Comparison of ENCODE assay signal across 10 mouse cellular contexts in genomic region chr6:146890633-146891032, GRCm38 (mm10). TPM values are rescaled to one million over a fixed set of nuclear protein-coding genes. Genes with fewer than 3 reads are reported as not detected.
DNase-seq lines count a peak whose midpoint lies in the region; ATAC-seq and TF ChIP-seq lines count a peak whose summit lies in the region.
"Had no signal": no experiment of that assay in that cellular context is flagged by ENCODE, and none has a peak within 500 bp of the region (broad histone marks: within the 10 kb centered on the region; RNA-seq: fewer than 3 reads in every experiment).

No protein-coding gene starts in this region.

- H3K4me2 ChIP-seq in heart, embryonic 11.5 days = peak overlapping the region; percentile 86
- peak overlapping the region; percentile 46 for H3K4me2 ChIP-seq in CH12.LX (ENCODE audit: insufficient read depth, low read depth, poor library complexity, severe bottlenecking)
- 0 out of 2 replicates have a peak overlapping the region, but pooled peaks have one; percentile 13 for H3K4me2 ChIP-seq in forebrain, postnatal 0 days (ENCODE audit: low read depth)
- peak overlapping the region; percentile 75 for H3K4me2 ChIP-seq in limb, embryonic 12.5 days

- H3K4me1 ChIP-seq in heart, embryonic 11.5 days (ENCODE audit: control insufficient read depth, insufficient read depth, low read length) = peaks cover 31% of the 10 kb centered on the region
- peaks cover 10 to 55% of the 10 kb centered on the region in 2 experiments; a peak in 3 of 4 replicates for H3K4me1 ChIP-seq in CH12.LX (ENCODE audit: control insufficient read depth in 1 of 2, insufficient read depth in 2 of 2)
- H3K4me1 ChIP-seq in forebrain, postnatal 0 days (ENCODE audit: insufficient read depth) = peaks cover 10% of the 10 kb centered on the region; the same call in 1 of the 2 replicates
- H3K4me1 ChIP-seq in limb, embryonic 12.5 days (replicated peaks) = peaks cover 40% of the 10 kb centered on the region

- no peaks in the 10 kb centered on the region; the same call in 1 of the 2 replicates for H3K79me2 ChIP-seq in CH12.LX (replicated peaks; ENCODE audit: control insufficient read depth, extremely low read depth, insufficient read depth, poor library complexity, severe bottlenecking)

- H3K36me3 ChIP-seq in heart, embryonic 11.5 days (ENCODE audit: control insufficient read depth, insufficient read depth, low read length) = no peaks in the 10 kb centered on the region
- no peaks in the 10 kb centered on the region for H3K36me3 ChIP-seq in CH12.LX (replicated peaks in 1 of 2; ENCODE audit: control insufficient read depth in 1 of 2, insufficient read depth in 1 of 2, low read length in 1 of 2)
- H3K36me3 ChIP-seq in forebrain, postnatal 0 days (ENCODE audit: insufficient read depth) = no peaks in the 10 kb centered on the region
- H3K36me3 ChIP-seq in limb, embryonic 12.5 days = no peaks in the 10 kb centered on the region

- peak overlapping the region; percentile 66; the same call in 1 of the 2 replicates for H3K27ac ChIP-seq in heart, embryonic 11.5 days (ENCODE audit: low read depth, low read length)
- H3K27ac ChIP-seq in CH12.LX (ENCODE audit: insufficient read depth, low read depth) = no peak overlapping the region
- H3K27ac ChIP-seq in forebrain, postnatal 0 days (ENCODE audit: low read depth, low read length) = no peak overlapping the region
- H3K27ac ChIP-seq in limb, embryonic 12.5 days = peak overlapping the region; percentile 7

- TF ChIP-seq EP300 in CH12.LX (IDR thresholded peaks at IDR 0.05; ENCODE audit: low read length) = no peak

- H3K9ac ChIP-seq in heart, embryonic 11.5 days (ENCODE audit: low read depth, low read length) = peak overlapping the region; percentile 50
- no peak overlapping the region; the same call in 1 of the 2 replicates for H3K9ac ChIP-seq in CH12.LX (ENCODE audit: insufficient read depth, low read depth)
- H3K9ac ChIP-seq in forebrain, postnatal 0 days = no peak overlapping the region
- no peak overlapping the region for H3K9ac ChIP-seq in limb, embryonic 12.5 days (replicated peaks)

- ATAC-seq in heart, embryonic 11.5 days (replicated peaks; ENCODE audit: insufficient number of reproducible peaks, low FRiP score, low TSS enrichment) = no peak
- no peak for ATAC-seq in forebrain, postnatal 0 days
- ATAC-seq in limb, embryonic 12.5 days (ENCODE audit: insufficient number of reproducible peaks, insufficient read depth, low FRiP score, low TSS enrichment, low read depth) = no peak

- TF ChIP-seq RAD21 in CH12.LX (IDR thresholded peaks at IDR 0.05; ENCODE audit: low read depth, low read length) = no peak

- in situ Hi-C loops in CH12.LX (cut with MboI; ENCODE audit: low pct_ligation_motif_present, low pct_unique_long_range_greater_than_20kb, low sequenced_read_pairs) = no loop called here

- H3K9me3 ChIP-seq in heart, embryonic 11.5 days (replicated peaks; ENCODE audit: control insufficient read depth, low read length) = no peaks in the 10 kb centered on the region
- no peaks in the 10 kb centered on the region for H3K9me3 ChIP-seq in CH12.LX (replicated peaks; ENCODE audit: low read length)
- no peaks in the 10 kb centered on the region for H3K9me3 ChIP-seq in forebrain, postnatal 0 days (ENCODE audit: low read length)
- no peaks in the 10 kb centered on the region for H3K9me3 ChIP-seq in limb, embryonic 12.5 days

- no peak for DNase-seq in heart, adult 9 months (ENCODE audit: low spot score in 2 of 2)
- DNase-seq in CH12.LX (ENCODE audit: extremely low read depth) = no peak
- no peak for DNase-seq in forebrain, postnatal 0 days
- no peak for DNase-seq in retina, embryonic 14.5 days (ENCODE audit: low spot score)
- no peak for DNase-seq in yolk sac, embryonic 10.5 days (ENCODE audit: low spot score)
- DNase-seq in ovary, postnatal 10 days (ENCODE audit: low spot score) = no peak

- dilution Hi-C loops in CH12.LX (cut with MboI; ENCODE audit: extremely low pct_ligation_motif_present, extremely low pct_unique_long_range_greater_than_20kb, low sequenced_read_pairs) = no loop called here

- no peak for TF ChIP-seq CTCF in CH12.LX (conservative IDR thresholded peaks at IDR 0.05 in 1 of 2, IDR thresholded peaks at IDR 0.05 in 1 of 2; ENCODE audit: low read depth in 2 of 2, low read length in 2 of 2)
- TF ChIP-seq CTCF in forebrain, postnatal 0 days (IDR thresholded peaks at IDR 0.05; ENCODE audit: low read depth) = no peak

- peak overlapping the region; percentile 89 for H3K4me3 ChIP-seq in heart, embryonic 11.5 days (ENCODE audit: low read depth, low read length)
- H3K4me3 ChIP-seq in CH12.LX (replicated peaks in 1 of 3; ENCODE audit: low read depth in 2 of 3, low read length in 2 of 3, poor library complexity in 1 of 3) = peak overlapping the region in 1 of 3 experiments; percentile 24
- H3K4me3 ChIP-seq in forebrain, postnatal 0 days (ENCODE audit: low read depth, low read length) = no peak overlapping the region
- H3K4me3 ChIP-seq in limb, embryonic 12.5 days (replicated peaks) = peak overlapping the region; percentile 81

- TF ChIP-seq POLR2A in CH12.LX (IDR thresholded peaks at IDR 0.05; ENCODE audit: low read depth, low read length) = no peak

- H3K27me3 ChIP-seq in heart, embryonic 11.5 days (ENCODE audit: control insufficient read depth, insufficient read depth, low read length) = no peaks in the 10 kb centered on the region
- no peaks in the 10 kb centered on the region for H3K27me3 ChIP-seq in CH12.LX (replicated peaks)
- no peaks in the 10 kb centered on the region for H3K27me3 ChIP-seq in forebrain, postnatal 0 days (ENCODE audit: insufficient read depth, low read length)
- H3K27me3 ChIP-seq in limb, embryonic 12.5 days = no peaks in the 10 kb centered on the region

TF ChIP-seq in CH12.LX, 34 proteins besides CTCF, POLR2A, EP300 and RAD21:
- no peak for TF ChIP-seq USF2 (conservative IDR thresholded peaks at IDR 0.05; ENCODE audit: low read depth, low read length)
- no peak for TF ChIP-seq MAZ (IDR thresholded peaks at IDR 0.05; ENCODE audit: low read depth, low read length)
- TF ChIP-seq TCF12 (IDR thresholded peaks at IDR 0.05; ENCODE audit: low read depth, low read length) = no peak
- no peak for TF ChIP-seq MXI1 (IDR thresholded peaks at IDR 0.05; ENCODE audit: low read depth, low read length)
- TF ChIP-seq UBTF (IDR thresholded peaks at IDR 0.05; ENCODE audit: low read depth, low read length) = no peak

RNA-seq across cellular contexts. Expression of gene Ppfibp1, which starts 2.3 kb away (rescaled TPM):
- 78.0 and 86.2 TPM in 2 replicates for polyA plus RNA-seq in heart, embryonic 11.5 days (2014; fragmentation: Nextera tagmentation; extraction: Ambion mirVana)
- total RNA-seq in CH12.LX (2012; rRNA removed) (20.9 and 23.4 TPM in 2 replicates), CH12.LX (2014; rRNA removed) (28.2 and 31.4 TPM in 2 replicates)
- 28.2 and 33.1 TPM in 2 replicates for polyA plus RNA-seq in CH12.LX (2012; ENCODE audit: insufficient read length, low read depth)
- total RNA-seq in forebrain, postnatal 0 days (2014; rRNA removed) = 32.0 and 33.0 TPM in 2 replicates
- polyA plus RNA-seq in forebrain, postnatal 0 days (2015; fragmentation: Nextera tagmentation; extraction: Ambion mirVana) = 15.6 and 23.8 TPM in 2 replicates
- 61.0 and 68.0 TPM in 2 replicates for polyA plus RNA-seq in limb, embryonic 12.5 days (2016; fragmentation: Nextera tagmentation; extraction: Ambion mirVana)

RNA-seq across cellular contexts. Expression of gene Smco2, which starts 40.7 kb away (rescaled TPM):
- polyA plus RNA-seq in heart, embryonic 11.5 days (2014; fragmentation: Nextera tagmentation; extraction: Ambion mirVana) = not detected in 2 replicates
- not detected in 2 replicates for total RNA-seq in CH12.LX (2012; rRNA removed)
- total RNA-seq in CH12.LX (2014; rRNA removed) = not detected in 2 replicates
- polyA plus RNA-seq in CH12.LX (2012; ENCODE audit: insufficient read length, low read depth) = not detected in 2 replicates
- not detected in 2 replicates for total RNA-seq in forebrain, postnatal 0 days (2014; rRNA removed)
- not detected in 2 replicates for polyA plus RNA-seq in forebrain, postnatal 0 days (2015; fragmentation: Nextera tagmentation; extraction: Ambion mirVana)
- not detected in 2 replicates for polyA plus RNA-seq in limb, embryonic 12.5 days (2016; fragmentation: Nextera tagmentation; extraction: Ambion mirVana)
- total RNA-seq: liver, adult 2 months had no signal
- polyA plus RNA-seq: spleen, adult 2 months had no signal

Comparison
In these comparisons a context has a peak if more than half of its experiments do, and no peak if none do; other contexts are left out.
1. H3K27ac ChIP-seq: peak in heart, embryonic 11.5 days (single experiment) and limb, embryonic 12.5 days (single experiment); none in CH12.LX (single experiment) and forebrain, postnatal 0 days (single experiment).
2. H3K4me2 ChIP-seq: peak in every context shown above with its lines; median percentile 86 in heart, embryonic 11.5 days; 75 in limb, embryonic 12.5 days; 46 in CH12.LX; 13 in forebrain, postnatal 0 days.